Mouse (Mus musculus) G1E (cell line): Measurements from ENCODE around the gene Myo1d.

Source experiments
- CTCF ChIP-seq: IDR thresholded peaks from 2 replicates; pipeline ENCODE4 v1.5.1; 2012; ENCODE audit warnings: low read depth, low read length, inconsistent platforms, mixed read lengths
- GATA1 ChIP-seq: IDR thresholded peaks from 2 replicates; pipeline ENCODE4 v1.6.1; 2012; ENCODE audit warnings: borderline replicate concordance, low read length, inconsistent platforms, mixed read lengths
- GATA2 ChIP-seq: IDR thresholded peaks from 2 replicates; pipeline ENCODE4 v1.6.1; 2012; ENCODE audit warnings: low read depth, low read length, inconsistent platforms, borderline replicate concordance
- POLR2AphosphoS5 ChIP-seq: IDR thresholded peaks from 2 replicates; pipeline ENCODE4 v1.6.1; 2012; ENCODE audit warnings: low read depth, low read length, inconsistent platforms; ENCODE audit not compliant: insufficient replicate concordance

GRCm38 (mm10) chr11:80783460-80783859, 3.6 kb upstream of the Myo1d start:
- TF ChIP-seq CTCF (no peak), POLR2AphosphoS5 (no peak), GATA2 (no peak), GATA1 (no peak)
